Comparison of ENCODE assay signal across 9 mouse cellular contexts in the genomic region with DNA sequence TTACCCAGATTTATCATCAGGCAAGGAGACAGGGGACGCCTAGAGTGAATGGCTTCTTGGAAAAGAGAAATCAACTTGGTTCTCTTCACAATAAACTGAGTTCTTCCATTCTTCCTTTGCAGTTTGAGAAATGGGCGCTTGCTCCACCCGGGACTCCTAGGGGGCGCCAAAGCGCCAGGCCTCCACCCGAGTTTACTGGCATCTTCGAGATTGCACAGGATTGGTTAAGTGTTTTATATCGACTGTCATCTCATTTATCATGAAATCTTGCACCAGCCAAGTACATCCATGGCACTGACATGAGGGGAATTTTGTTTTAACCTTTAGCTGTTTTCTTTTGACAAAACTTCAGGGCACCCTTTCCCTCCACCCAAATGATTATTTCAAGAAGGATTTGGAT. TPM values are rescaled to one million over a fixed set of nuclear protein-coding genes. Genes with fewer than 3 reads are reported as not detected.
DNase-seq lines count a peak whose midpoint lies in the region; ATAC-seq and TF ChIP-seq lines count a peak whose summit lies in the region.
"Had no signal": no experiment of that assay in that cellular context is flagged by ENCODE, and none has a peak within 500 bp of the region (broad histone marks: within the 10 kb centered on the region; RNA-seq: fewer than 3 reads in every experiment).

No protein-coding gene starts in this region.

- 15% methylated on average over 8 of the region's 8 CpGs for WGBS in hindbrain, embryonic 11.5 days
- WGBS in hindbrain, embryonic 12.5 days, result 7% methylated on average over 8 of the region's 8 CpGs
- 5% methylated on average over 8 of the region's 8 CpGs for WGBS in bone marrow, adult 2 months

- peak; percentile 80 for DNase-seq in hindbrain, embryonic 11.5 days (ENCODE audit: low spot score)
- DNase-seq in ES-CJ7 (ENCODE audit: low read depth, low spot score), result peak; percentile 56
- peak; percentile 59 to 72 for DNase-seq in heart, postnatal 10 days
- DNase-seq in left cerebral cortex, postnatal 36 days (ENCODE audit: low spot score in 2 of 2), result peak; percentile 47 to 70
- peak; percentile 78 for DNase-seq in right cerebral cortex, postnatal 14 days
- no peak for DNase-seq in B cell, adult 2 months
- DNase-seq: liver, embryonic 13.5 days had no signal

- intact Hi-C loops in heart, postnatal 10 days (cut with DNase I), result loop anchor here (1.0 to 10.0 kb wide), 5 partner anchors 289 to 1309 kb away; no protein-coding TSS in a partner anchor
- intact Hi-C loops in left cerebral cortex, postnatal 36 days (cut with DNase I), result loop anchor here (2.0 to 10.0 kb wide), 4 partner anchors 121 to 1085 kb away; no protein-coding TSS in a partner anchor

- TF ChIP-seq POLR2A in bone marrow, adult 2 months (IDR thresholded peaks at IDR 0.05; ENCODE audit: borderline replicate concordance, control insufficient read depth, low read depth, low read length), result no peak

- ATAC-seq in hindbrain, embryonic 11.5 days (ENCODE audit: low FRiP score), result no peak
- no peak for ATAC-seq in hindbrain, embryonic 12.5 days (ENCODE audit: low FRiP score)

- H3K4me2 ChIP-seq in hindbrain, embryonic 11.5 days (replicated peaks; ENCODE audit: low read depth, low read length), result no peak overlapping the region
- H3K4me2 ChIP-seq in hindbrain, embryonic 12.5 days (replicated peaks), result no peak overlapping the region
- H3K4me2 ChIP-seq: liver, embryonic 13.5 days had no signal

- no peaks in the 10 kb centered on the region for H3K9me3 ChIP-seq in hindbrain, embryonic 11.5 days (ENCODE audit: control insufficient read depth, low read length)
- H3K9me3 ChIP-seq in hindbrain, embryonic 12.5 days (replicated peaks), result no peaks in the 10 kb centered on the region
- H3K9me3 ChIP-seq: liver, embryonic 13.5 days had no signal

- TF ChIP-seq CTCF in bone marrow, adult 2 months (IDR thresholded peaks at IDR 0.05; ENCODE audit: control insufficient read depth, insufficient read depth, low read length), result peak; percentile 22; the same call in 1 of the 2 replicates

- no peaks in the 10 kb centered on the region; the same call in 1 of the 2 replicates for H3K4me1 ChIP-seq in hindbrain, embryonic 11.5 days (replicated peaks; ENCODE audit: control insufficient read depth, insufficient read depth, low read length)
- peaks cover 15% of the 10 kb centered on the region for H3K4me1 ChIP-seq in hindbrain, embryonic 12.5 days
- no peaks in the 10 kb centered on the region for H3K4me1 ChIP-seq in bone marrow, adult 2 months (ENCODE audit: control insufficient read depth, insufficient read depth, low read length)
- H3K4me1 ChIP-seq: liver, embryonic 13.5 days had no signal

- H3K27me3 ChIP-seq in hindbrain, embryonic 11.5 days (ENCODE audit: control insufficient read depth, insufficient read depth, low read length), result peaks cover 27% of the 10 kb centered on the region
- peaks cover 43% of the 10 kb centered on the region for H3K27me3 ChIP-seq in hindbrain, embryonic 12.5 days

- no peak overlapping the region for H3K4me3 ChIP-seq in hindbrain, embryonic 11.5 days (ENCODE audit: low read depth, low read length)
- no peak overlapping the region for H3K4me3 ChIP-seq in hindbrain, embryonic 12.5 days
- no peak overlapping the region for H3K4me3 ChIP-seq in bone marrow, adult 2 months (replicated peaks; ENCODE audit: control insufficient read depth, low read depth, low read length)
- H3K4me3 ChIP-seq: liver, embryonic 13.5 days had no signal

- H3K36me3 ChIP-seq in hindbrain, embryonic 11.5 days (ENCODE audit: control insufficient read depth, insufficient read depth, low read length), result no peaks in the 10 kb centered on the region
- H3K36me3 ChIP-seq in hindbrain, embryonic 12.5 days, result no peaks in the 10 kb centered on the region
- H3K36me3 ChIP-seq: liver, embryonic 13.5 days had no signal

- no peak overlapping the region for H3K27ac ChIP-seq in hindbrain, embryonic 11.5 days (ENCODE audit: low read depth, low read length)
- no peak overlapping the region for H3K27ac ChIP-seq in hindbrain, embryonic 12.5 days
- H3K27ac ChIP-seq in bone marrow, adult 2 months (ENCODE audit: control insufficient read depth, insufficient read depth, low read depth, low read length, poor library complexity), result no peak overlapping the region
- H3K27ac ChIP-seq: liver, embryonic 13.5 days had no signal

- H3K9ac ChIP-seq in hindbrain, embryonic 11.5 days (ENCODE audit: low read depth, low read length), result no peak overlapping the region
- no peak overlapping the region for H3K9ac ChIP-seq in hindbrain, embryonic 12.5 days
- H3K9ac ChIP-seq: liver, embryonic 13.5 days had no signal

RNA-seq across cellular contexts. Expression of a gene that starts 2.0 kb away (rescaled TPM):
- 16.8 and 19.1 TPM in 2 replicates for polyA plus RNA-seq in hindbrain, embryonic 11.5 days (2014; fragmentation: Nextera tagmentation; extraction: Ambion mirVana)
- polyA plus RNA-seq in hindbrain, embryonic 12.5 days (2016; fragmentation: Nextera tagmentation; extraction: Ambion mirVana), result 26.2 and 43.9 TPM in 2 replicates
- polyA plus RNA-seq in bone marrow, adult 2 months (2011; ENCODE audit: insufficient read depth, insufficient read length, low replicate concordance, missing spikeins), result 2.8 and 15.1 TPM in 2 replicates
- total RNA-seq in heart, postnatal 10 days (2021), result 10 to 100 TPM; 23.2 to 24.7 TPM
- 10 to 100 TPM in 1 of 2 experiments, 1 to 10 TPM in 1; 8.5 to 12.3 TPM for total RNA-seq in left cerebral cortex, postnatal 36 days (2021)

RNA-seq across cellular contexts. Expression of a gene that starts 18.1 kb away (rescaled TPM):
- 0.14 and 0.67 TPM in 2 replicates for polyA plus RNA-seq in hindbrain, embryonic 11.5 days (2014; fragmentation: Nextera tagmentation; extraction: Ambion mirVana)
- polyA plus RNA-seq in hindbrain, embryonic 12.5 days (2016; fragmentation: Nextera tagmentation; extraction: Ambion mirVana), result 0.18 and 0.50 TPM in 2 replicates
- not detected in 2 replicates for polyA plus RNA-seq in bone marrow, adult 2 months (2011; ENCODE audit: insufficient read depth, insufficient read length, low replicate concordance, missing spikeins)
- total RNA-seq in heart, postnatal 10 days (2021), result not detected
- not detected for total RNA-seq in left cerebral cortex, postnatal 36 days (2021)

RNA-seq across cellular contexts. Expression of a gene that starts 27.3 kb away (rescaled TPM):
- polyA plus RNA-seq in hindbrain, embryonic 11.5 days (2014; fragmentation: Nextera tagmentation; extraction: Ambion mirVana), result not detected in 2 replicates
- polyA plus RNA-seq in hindbrain, embryonic 12.5 days (2016; fragmentation: Nextera tagmentation; extraction: Ambion mirVana), result not detected in 2 replicates
- polyA plus RNA-seq in bone marrow, adult 2 months (2011; ENCODE audit: insufficient read depth, insufficient read length, low replicate concordance, missing spikeins), result not detected in 2 replicates
- not detected for total RNA-seq in heart, postnatal 10 days (2021)
- not detected for total RNA-seq in left cerebral cortex, postnatal 36 days (2021)
- polyA plus RNA-seq: liver, embryonic 13.5 days had no signal

Comparison
In these comparisons a context has a peak if more than half of its experiments do, and no peak if none do; other contexts are left out.
1. DNase-seq: peak in hindbrain, embryonic 11.5 days (single experiment), ES-CJ7 (single experiment), heart, postnatal 10 days (2 of 2), left cerebral cortex, postnatal 36 days (2 of 2) and right cerebral cortex, postnatal 14 days (single experiment); none in B cell, adult 2 months (0 of 2).